Mouse (Mus musculus) embryonic facial prominence, embryonic 15.5 days (tissue): ENCODE results near the gene Scaf4. TPM values are rescaled to one million over a fixed set of nuclear protein-coding genes. Genes with fewer than 3 reads are reported as not detected.
A peak's percentile ranks its signal among the peaks of the same experiment; 100 is the strongest.

ENCODE experiments used
- ATAC-seq: fragments of 200-750 bp; cut with Nextera tagmentation; 2 replicates; pipeline ENCODE4 v1.8.0; 2017; ENCODE audit warnings: low read depth, moderate TSS enrichment; ENCODE audit not compliant: insufficient number of reproducible peaks, low FRiP score, low TSS enrichment
- H3K27ac ChIP-seq: fragments of 300-500 bp; sonication (generic); replicated peaks from 2 replicates; pipeline ENCODE4 v1.5.1; 2015; ENCODE audit warnings: mild to moderate bottlenecking, inconsistent platforms
- H3K27me3 ChIP-seq: fragments of 300-500 bp; sonication (generic); 2 replicates; pipeline ENCODE4 v1.6.1; 2015; ENCODE audit warnings: inconsistent platforms
- H3K36me3 ChIP-seq: fragments of 300-500 bp; sonication (generic); 2 replicates; pipeline ENCODE4 v1.6.1; 2015; ENCODE audit warnings: mild to moderate bottlenecking, inconsistent platforms
- H3K4me1 ChIP-seq: fragments of 300-500 bp; sonication (generic); 2 replicates; pipeline ENCODE4 v1.6.1; 2015; ENCODE audit warnings: inconsistent platforms
- H3K4me2 ChIP-seq: fragments of 300-500 bp; sonication (generic); replicated peaks from 2 replicates; pipeline ENCODE4 v1.6.1; 2015; ENCODE audit warnings: mild to moderate bottlenecking, inconsistent platforms
- H3K4me3 ChIP-seq: fragments of 300-500 bp; sonication (generic); replicated peaks from 2 replicates; pipeline ENCODE4 v1.5.1; 2015; ENCODE audit warnings: mild to moderate bottlenecking, inconsistent platforms
- H3K9ac ChIP-seq: fragments of 300-500 bp; sonication (generic); 2 replicates; pipeline ENCODE4 v1.6.1; 2015; ENCODE audit warnings: inconsistent platforms
- H3K9me3 ChIP-seq: fragments of 300-500 bp; sonication (generic); replicated peaks from 2 replicates; pipeline ENCODE4 v1.6.1; 2016; ENCODE audit warnings: inconsistent platforms
- WGBS: fragments of 180-500 bp; shearing (Covaris S2); methylation state at CpG from one replicate; pipeline ENCODE4 v1.1.7; 2015; 5-methylcytosine and 5-hydroxymethylcytosine counted together
- polyA plus RNA-seq: library from polyadenylated mRNA; unstranded; fragments of >200 nt; fragmentation: Nextera tagmentation; extraction: Ambion mirVana; gene quantifications from 2 replicates; pipeline ENCODE4 v1.2.1, GENCODE M21; 2015

The Scaf4 gene
- polyA plus RNA-seq, 1 experiment from 2014 or later: 31.3 TPM

GRCm38 (mm10) chr16:90290962-90291361 is 6.7 kb upstream of the Scaf4 start:
- H3K27ac ChIP-seq: no peak overlapping the region
- H3K27me3 ChIP-seq: no peaks in the 10 kb centered on the region
- 51% methylated on average over 9 of the region's 9 CpGs for WGBS
- H3K4me2 ChIP-seq: no peak overlapping the region
- H3K36me3 ChIP-seq: no peaks in the 10 kb centered on the region
- H3K4me1 ChIP-seq: no peaks in the 10 kb centered on the region
- H3K4me3 ChIP-seq: no peak overlapping the region
- ATAC-seq: no peak
- H3K9ac ChIP-seq: no peak overlapping the region
- no peaks in the 10 kb centered on the region for H3K9me3 ChIP-seq

- H3K27me3 ChIP-seq: no peaks in the 10 kb centered on the region
- peaks cover 36% of the 10 kb centered on the region for H3K4me1 ChIP-seq
- no peaks in the 10 kb centered on the region for H3K36me3 ChIP-seq
- ATAC-seq: no peak
- H3K4me2 ChIP-seq: peak overlapping the region; percentile 84
- H3K27ac ChIP-seq: peak overlapping the region; percentile 93
- H3K9ac ChIP-seq: peak overlapping the region; percentile 80
- H3K9me3 ChIP-seq: no peaks in the 10 kb centered on the region
- peak overlapping the region; percentile 100 for H3K4me3 ChIP-seq
- 5% methylated on average over 15 of the region's 15 CpGs for WGBS
Measured at GRCm38 (mm10) chr16:90284916-90285315, 613 bp upstream of the Scaf4 start.

GRCm38 (mm10) chr16:90283266-90283904 is 918 bp downstream of the Scaf4 start:
- Histone ChIP-seq H3K27me3 (no peaks in the 10 kb centered on the region), H3K4me2 (peak overlapping the region; percentile 84), H3K4me1 (peaks cover 37% of the 10 kb centered on the region), H3K36me3 (no peaks in the 10 kb centered on the region), H3K9ac (peak overlapping the region; percentile 80), H3K27ac (peak overlapping the region; percentile 93), H3K9me3 (no peaks in the 10 kb centered on the region), H3K4me3 (peak overlapping the region; percentile 100)
- under 1% methylated on average over 53 of the region's 53 CpGs for WGBS
- ATAC-seq: no peak

GRCm38 (mm10) chr16:90282620-90283265 is 1.6 kb downstream of the Scaf4 start:
- Histone ChIP-seq H3K27me3 (no peaks in the 10 kb centered on the region), H3K4me1 (peaks cover 37% of the 10 kb centered on the region), H3K4me3 (peak overlapping the region; percentile 100), H3K36me3 (no peaks in the 10 kb centered on the region), H3K4me2 (peak overlapping the region; percentile 84), H3K9me3 (no peaks in the 10 kb centered on the region), H3K9ac (peak overlapping the region; percentile 80), H3K27ac (peak overlapping the region; percentile 93; the same call in 1 of the 2 replicates)
- no peak for ATAC-seq
- WGBS: 33% methylated on average over 14 of the region's 14 CpGs

- Histone ChIP-seq H3K4me1 (peaks cover 37% of the 10 kb centered on the region), H3K9me3 (no peaks in the 10 kb centered on the region), H3K4me2 (no peak overlapping the region), H3K9ac (no peak overlapping the region), H3K4me3 (no peak overlapping the region), H3K36me3 (no peaks in the 10 kb centered on the region), H3K27ac (no peak overlapping the region), H3K27me3 (no peaks in the 10 kb centered on the region)
- WGBS: 92% methylated on average over 9 of the region's 9 CpGs
- no peak for ATAC-seq
Measured at GRCm38 (mm10) chr16:90281406-90281805, 2.9 kb downstream of the Scaf4 start.

- H3K36me3 ChIP-seq: no peaks in the 10 kb centered on the region
- WGBS: 77% methylated on average over 5 of the region's 5 CpGs
- H3K27ac ChIP-seq: no peak overlapping the region
- no peak overlapping the region for H3K4me2 ChIP-seq
- no peaks in the 10 kb centered on the region for H3K9me3 ChIP-seq
- no peak overlapping the region for H3K4me3 ChIP-seq
- H3K4me1 ChIP-seq: peaks cover 37% of the 10 kb centered on the region
- no peaks in the 10 kb centered on the region for H3K27me3 ChIP-seq
- no peak for ATAC-seq
- H3K9ac ChIP-seq: no peak overlapping the region
Measured at GRCm38 (mm10) chr16:90280989-90281388, 3.3 kb downstream of the Scaf4 start.

GRCm38 (mm10) chr16:90280515-90280914 is 3.8 kb downstream of the Scaf4 start:
- Histone ChIP-seq H3K4me2 (no peak overlapping the region), H3K27me3 (no peaks in the 10 kb centered on the region), H3K4me1 (peaks cover 36% of the 10 kb centered on the region), H3K9me3 (no peaks in the 10 kb centered on the region), H3K27ac (no peak overlapping the region), H3K36me3 (no peaks in the 10 kb centered on the region), H3K4me3 (no peak overlapping the region), H3K9ac (no peak overlapping the region)
- WGBS: 55% methylated on average over 2 of the region's 2 CpGs
- ATAC-seq: no peak

GRCm38 (mm10) chr16:90279058-90279457 is 5.2 kb downstream of the Scaf4 start:
- H3K27ac ChIP-seq: no peak overlapping the region
- no peak overlapping the region for H3K9ac ChIP-seq
- H3K9me3 ChIP-seq: no peaks in the 10 kb centered on the region
- no peak overlapping the region for H3K4me2 ChIP-seq
- H3K4me1 ChIP-seq: peaks cover 29% of the 10 kb centered on the region
- no peaks in the 10 kb centered on the region for H3K36me3 ChIP-seq
- no peak for ATAC-seq
- no peaks in the 10 kb centered on the region for H3K27me3 ChIP-seq
- WGBS: 71% methylated on average over 6 of the region's 6 CpGs
- no peak overlapping the region for H3K4me3 ChIP-seq

- no peak for ATAC-seq
- H3K4me2 ChIP-seq: no peak overlapping the region
- no peaks in the 10 kb centered on the region for H3K9me3 ChIP-seq
- no peak overlapping the region for H3K9ac ChIP-seq
- peaks cover 6% of the 10 kb centered on the region; the same call in 1 of the 2 replicates for H3K4me1 ChIP-seq
- H3K4me3 ChIP-seq: no peak overlapping the region
- H3K36me3 ChIP-seq: no peaks in the 10 kb centered on the region
- 82% methylated on average over 6 of the region's 6 CpGs for WGBS
- no peaks in the 10 kb centered on the region for H3K27me3 ChIP-seq
- no peak overlapping the region for H3K27ac ChIP-seq
Measured at GRCm38 (mm10) chr16:90275521-90275920, 8.8 kb downstream of the Scaf4 start.

- Histone ChIP-seq H3K36me3 (peaks cover 3% of the 10 kb centered on the region; the same call in 1 of the 2 replicates), H3K4me2 (no peak overlapping the region), H3K4me1 (peaks cover 2% of the 10 kb centered on the region; the same call in 1 of the 2 replicates), H3K27me3 (no peaks in the 10 kb centered on the region), H3K9ac (no peak overlapping the region), H3K4me3 (no peak overlapping the region), H3K27ac (no peak overlapping the region), H3K9me3 (no peaks in the 10 kb centered on the region)
- no peak for ATAC-seq
- WGBS: 19% methylated on average over 1 of the region's 1 CpGs
Measured at GRCm38 (mm10) chr16:90266581-90266980, 17.7 kb downstream of the Scaf4 start.

- Histone ChIP-seq H3K27ac (no peak overlapping the region), H3K4me2 (no peak overlapping the region), H3K4me1 (peaks cover 2% of the 10 kb centered on the region; the same call in 1 of the 2 replicates), H3K9ac (no peak overlapping the region), H3K9me3 (no peaks in the 10 kb centered on the region), H3K36me3 (peaks cover 11% of the 10 kb centered on the region; the same call in 1 of the 2 replicates), H3K27me3 (no peaks in the 10 kb centered on the region), H3K4me3 (no peak overlapping the region)
- ATAC-seq: no peak
- 83% methylated on average over 1 of the region's 1 CpGs for WGBS
Measured at GRCm38 (mm10) chr16:90265106-90265505, 19.2 kb downstream of the Scaf4 start.
